Mouse (Mus musculus) lung, embryonic 16.5 days (tissue): ENCODE measurements at regions not wholly inside any gene's neighbourhood (a gene's known extent, or its start where the extent isn't known, plus 50 kb on each side); places are given as distances from the start of the nearest gene placed in this dataset.

Experiments
- ATAC-seq: fragments of 200-750 bp; cut with Nextera tagmentation; 2 replicates; pipeline ENCODE4 v1.8.0; 2017; ENCODE audit warnings: low read depth, mild to moderate bottlenecking, moderate library complexity
- H3K27ac ChIP-seq: fragments of 300-500 bp; sonication (generic); 2 replicates; pipeline ENCODE4 v1.5.1; 2014; ENCODE audit warnings: mild to moderate bottlenecking, control low read depth, low read length
- H3K27me3 ChIP-seq: fragments of 300-500 bp; sonication (generic); 2 replicates; pipeline ENCODE4 v1.6.1; 2014; ENCODE audit warnings: low read depth, low read length, mixed read lengths; ENCODE audit not compliant: control insufficient read depth, insufficient read depth
- H3K36me3 ChIP-seq: fragments of 300-500 bp; sonication (generic); 2 replicates; pipeline ENCODE4 v1.6.1; 2014; ENCODE audit warnings: low read length; ENCODE audit not compliant: control insufficient read depth, insufficient read depth
- H3K4me1 ChIP-seq: fragments of 300-500 bp; sonication (generic); replicated peaks from 2 replicates; pipeline ENCODE4 v1.6.1; 2014; ENCODE audit warnings: low read length, mixed read lengths; ENCODE audit not compliant: control insufficient read depth, insufficient read depth
- H3K4me2 ChIP-seq: fragments of 300-500 bp; sonication (generic); 2 replicates; pipeline ENCODE4 v1.6.1; 2014; ENCODE audit warnings: low read depth, low read length, control low read depth
- H3K4me3 ChIP-seq: fragments of 300-500 bp; sonication (generic); 2 replicates; pipeline ENCODE4 v1.5.1; 2014; ENCODE audit warnings: mild to moderate bottlenecking, low read length, control low read depth
- H3K9ac ChIP-seq: fragments of 300-500 bp; sonication (generic); 2 replicates; pipeline ENCODE4 v1.6.1; 2014; ENCODE audit warnings: low read length, control low read depth
- H3K9me3 ChIP-seq: fragments of 300-500 bp; sonication (generic); 2 replicates; pipeline ENCODE4 v1.6.1; 2016; ENCODE audit warnings: low read length; ENCODE audit not compliant: control insufficient read depth
- WGBS: fragments of 180-500 bp; shearing (Covaris S2); extraction: QIAGEN DNeasy Blood & Tissue Kit; methylation state at CpG from one replicate; pipeline ENCODE4 v1.1.7; 2014; 5-methylcytosine and 5-hydroxymethylcytosine counted together

GRCm38 (mm10) chr12:16155791-16156558 is 339.3 kb upstream of the Trib2 start:
- Histone ChIP-seq H3K27me3 (no peaks in the 10 kb centered on the region), H3K36me3 (no peaks in the 10 kb centered on the region), H3K27ac (no peak overlapping the region), H3K4me3 (no peak overlapping the region), H3K9ac (no peak overlapping the region), H3K9me3 (no peaks in the 10 kb centered on the region), H3K4me1 (no peaks in the 10 kb centered on the region), H3K4me2 (no peak overlapping the region)
- WGBS, result 18% methylated on average over 2 of the region's 2 CpGs
- ATAC-seq, result no peak

GRCm38 (mm10) chr12:16154256-16154655 is 337.5 kb upstream of the Trib2 start:
- WGBS, result 83% methylated on average over 1 of the region's 1 CpGs
- H3K27me3 ChIP-seq, result no peaks in the 10 kb centered on the region
- ATAC-seq, result no peak

GRCm38 (mm10) chr12:16152108-16152507 is 335.4 kb upstream of the Trib2 start:
- ATAC-seq, result no peak
- no peaks in the 10 kb centered on the region for H3K36me3 ChIP-seq
- H3K27me3 ChIP-seq, result no peaks in the 10 kb centered on the region
- no peaks in the 10 kb centered on the region for H3K4me1 ChIP-seq
- H3K9me3 ChIP-seq, result no peaks in the 10 kb centered on the region
- H3K9ac ChIP-seq, result no peak overlapping the region
- WGBS, result 81% methylated on average over 11 of the region's 11 CpGs
- no peak overlapping the region for H3K4me3 ChIP-seq
- H3K27ac ChIP-seq, result no peak overlapping the region
- no peak overlapping the region for H3K4me2 ChIP-seq

More at GRCm38 (mm10) chr12:16154256-16154655, 337.5 kb upstream of the Trib2 start:
- H3K27ac ChIP-seq, result no peak overlapping the region
- no peak overlapping the region for H3K4me2 ChIP-seq
- no peaks in the 10 kb centered on the region for H3K9me3 ChIP-seq
- H3K4me3 ChIP-seq, result no peak overlapping the region
- no peaks in the 10 kb centered on the region for H3K36me3 ChIP-seq
- H3K9ac ChIP-seq, result no peak overlapping the region
- H3K4me1 ChIP-seq, result no peaks in the 10 kb centered on the region

GRCm38 (mm10) chr12:16151170-16151702 is 334.5 kb upstream of the Trib2 start:
- no peak overlapping the region for H3K9ac ChIP-seq
- WGBS, result 30% methylated on average over 5 of the region's 5 CpGs
- no peak overlapping the region for H3K27ac ChIP-seq
- no peak for ATAC-seq
- no peaks in the 10 kb centered on the region for H3K9me3 ChIP-seq
- no peaks in the 10 kb centered on the region for H3K27me3 ChIP-seq
- no peaks in the 10 kb centered on the region for H3K36me3 ChIP-seq
- H3K4me2 ChIP-seq, result no peak overlapping the region
- H3K4me1 ChIP-seq, result no peaks in the 10 kb centered on the region
- no peak overlapping the region for H3K4me3 ChIP-seq

- Histone ChIP-seq H3K36me3 (no peaks in the 10 kb centered on the region), H3K4me2 (no peak overlapping the region), H3K27ac (no peak overlapping the region), H3K27me3 (no peaks in the 10 kb centered on the region), H3K9ac (no peak overlapping the region), H3K4me1 (no peaks in the 10 kb centered on the region), H3K4me3 (no peak overlapping the region), H3K9me3 (no peaks in the 10 kb centered on the region)
- WGBS, result 68% methylated on average over 2 of the region's 2 CpGs
- no peak for ATAC-seq
Measured at GRCm38 (mm10) chr12:16146919-16147318, 330.2 kb upstream of the Trib2 start.

- H3K27ac ChIP-seq, result no peak overlapping the region
- H3K36me3 ChIP-seq, result no peaks in the 10 kb centered on the region
- no peaks in the 10 kb centered on the region for H3K27me3 ChIP-seq
- H3K9me3 ChIP-seq, result no peaks in the 10 kb centered on the region
- no peak for ATAC-seq
- no peak overlapping the region for H3K9ac ChIP-seq
- no peaks in the 10 kb centered on the region for H3K4me1 ChIP-seq
- WGBS, result 72% methylated on average over 7 of the region's 7 CpGs
- no peak overlapping the region for H3K4me2 ChIP-seq
- H3K4me3 ChIP-seq, result no peak overlapping the region
Measured at GRCm38 (mm10) chr12:16145621-16146020, 328.9 kb upstream of the Trib2 start.

- Histone ChIP-seq H3K27ac (no peak overlapping the region), H3K36me3 (no peaks in the 10 kb centered on the region), H3K4me2 (no peak overlapping the region), H3K9ac (no peak overlapping the region), H3K27me3 (no peaks in the 10 kb centered on the region), H3K4me3 (no peak overlapping the region), H3K9me3 (no peaks in the 10 kb centered on the region), H3K4me1 (no peaks in the 10 kb centered on the region)
- 68% methylated on average over 4 of the region's 4 CpGs for WGBS
- ATAC-seq, result no peak
Measured at GRCm38 (mm10) chr12:16141193-16141592, 324.5 kb upstream of the Trib2 start.

- Histone ChIP-seq H3K9ac (no peak overlapping the region), H3K9me3 (no peaks in the 10 kb centered on the region), H3K36me3 (no peaks in the 10 kb centered on the region), H3K27me3 (no peaks in the 10 kb centered on the region), H3K4me1 (no peaks in the 10 kb centered on the region), H3K4me2 (no peak overlapping the region), H3K27ac (no peak overlapping the region), H3K4me3 (no peak overlapping the region)
- ATAC-seq, result no peak
- 69% methylated on average over 5 of the region's 5 CpGs for WGBS
Measured at GRCm38 (mm10) chr12:16140511-16141110, 323.9 kb upstream of the Trib2 start.

- no peak for ATAC-seq
- Histone ChIP-seq H3K9me3 (no peaks in the 10 kb centered on the region), H3K27ac (no peak overlapping the region), H3K4me1 (no peaks in the 10 kb centered on the region), H3K4me3 (no peak overlapping the region), H3K4me2 (no peak overlapping the region), H3K36me3 (no peaks in the 10 kb centered on the region), H3K27me3 (no peaks in the 10 kb centered on the region), H3K9ac (no peak overlapping the region)
- WGBS, result 55% methylated on average over 4 of the region's 4 CpGs
Measured at GRCm38 (mm10) chr12:16139152-16139551, 322.4 kb upstream of the Trib2 start.
